Mouse (Mus musculus): ENCODE results near the gene Ugt1a7c. TPM values are rescaled to one million over a fixed set of nuclear protein-coding genes. Genes with fewer than 3 reads are reported as not detected.
"Not testable (repeated sequence)": the region's sequence is repeated elsewhere in the genome, so short reads cannot be mapped to it uniquely, and the experiment has no call there.

Gene Ugt1a7c
- polyA plus RNA-seq, 1 experiment from 2014 or later = 2.3 TPM

- H3K4me2 ChIP-seq; H3K9ac ChIP-seq; ATAC-seq (ENCODE audit: borderline replicate concordance, extremely low read depth, low FRiP score, low TSS enrichment); H3K27me3 ChIP-seq; H3K9me3 ChIP-seq; H3K36me3 ChIP-seq; H3K4me1 ChIP-seq; H3K27ac ChIP-seq; H3K4me3 ChIP-seq: not testable (repeated sequence)
- 69% methylated on average over 2 of the region's 2 CpGs for WGBS
These were observed 50.4 kb downstream of the Ugt1a7c start for GRCm38 (mm10) chr1:88145278-88145677.

GRCm38 (mm10) chr1:88150133-88150532 is 55.3 kb downstream of the Ugt1a7c start:
- not testable (repeated sequence) for H3K36me3 ChIP-seq; H3K9ac ChIP-seq; H3K4me3 ChIP-seq; H3K4me2 ChIP-seq; H3K27ac ChIP-seq; H3K27me3 ChIP-seq; ATAC-seq (ENCODE audit: borderline replicate concordance, extremely low read depth, low FRiP score, low TSS enrichment); H3K9me3 ChIP-seq; H3K4me1 ChIP-seq
- WGBS = 63% methylated on average over 2 of the region's 2 CpGs

- no peak for ATAC-seq (ENCODE audit: borderline replicate concordance, extremely low read depth, low FRiP score, low TSS enrichment)
- no peaks in the 10 kb centered on the region for H3K27me3 ChIP-seq
- H3K4me3 ChIP-seq = no peak overlapping the region
- no peaks in the 10 kb centered on the region for H3K9me3 ChIP-seq
- H3K9ac ChIP-seq = no peak overlapping the region
- WGBS = 73% methylated on average over 2 of the region's 2 CpGs
- H3K4me2 ChIP-seq = no peak overlapping the region
- H3K36me3 ChIP-seq = no peaks in the 10 kb centered on the region
- no peak overlapping the region for H3K27ac ChIP-seq
- H3K4me1 ChIP-seq = no peaks in the 10 kb centered on the region
These were observed 63.6 kb downstream of the Ugt1a7c start for GRCm38 (mm10) chr1:88158430-88158829.

GRCm38 (mm10) chr1:88165711-88166110 is 70.8 kb downstream of the Ugt1a7c start, which contains the start of gene Ugt1a5:
Gene Ugt1a5, plus strand, starts transcription at chr1:88166012.
- 69% methylated on average over 5 of the region's 5 CpGs for WGBS
- Histone ChIP-seq H3K27ac (no peak within 1 kb of the TSS), H3K27me3 (no peaks in the 10 kb centered on the region), H3K4me1 (no peaks in the 10 kb centered on the region), H3K9ac (no peak within 1 kb of the TSS), H3K4me3 (no peak within 1 kb of the TSS), H3K9me3 (no peaks in the 10 kb centered on the region), H3K36me3 (no peaks in the 10 kb centered on the region), H3K4me2 (no peak within 1 kb of the TSS)
- ATAC-seq (ENCODE audit: borderline replicate concordance, extremely low read depth, low FRiP score, low TSS enrichment) = no peak

GRCm38 (mm10) chr1:88172190-88172589 is 77.3 kb downstream of the Ugt1a7c start:
- not testable (repeated sequence) for H3K4me1 ChIP-seq; H3K27ac ChIP-seq; H3K9me3 ChIP-seq; H3K36me3 ChIP-seq; H3K4me2 ChIP-seq; H3K9ac ChIP-seq; H3K27me3 ChIP-seq; ATAC-seq (ENCODE audit: borderline replicate concordance, extremely low read depth, low FRiP score, low TSS enrichment); H3K4me3 ChIP-seq
- WGBS = 74% methylated on average over 7 of the region's 7 CpGs

GRCm38 (mm10) chr1:88179657-88180056 is 84.8 kb downstream of the Ugt1a7c start:
- Histone ChIP-seq H3K27me3 (no peaks in the 10 kb centered on the region), H3K9me3 (peaks cover 12% of the 10 kb centered on the region), H3K9ac (no peak overlapping the region), H3K4me1 (no peaks in the 10 kb centered on the region), H3K36me3 (no peaks in the 10 kb centered on the region), H3K4me2 (no peak overlapping the region), H3K27ac (no peak overlapping the region), H3K4me3 (no peak overlapping the region)
- 87% methylated on average over 1 of the region's 1 CpGs for WGBS
- ATAC-seq (ENCODE audit: borderline replicate concordance, extremely low read depth, low FRiP score, low TSS enrichment) = no peak

- Histone ChIP-seq H3K27ac (no peak overlapping the region), H3K36me3 (no peaks in the 10 kb centered on the region), H3K4me3 (no peak overlapping the region), H3K9ac (no peak overlapping the region), H3K9me3 (no peaks in the 10 kb centered on the region), H3K4me1 (no peaks in the 10 kb centered on the region), H3K27me3 (no peaks in the 10 kb centered on the region), H3K4me2 (no peak overlapping the region)
- WGBS = 90% methylated on average over 5 of the region's 5 CpGs
- no peak for ATAC-seq (ENCODE audit: borderline replicate concordance, extremely low read depth, low FRiP score, low TSS enrichment)
These were observed 91.6 kb downstream of the Ugt1a7c start for GRCm38 (mm10) chr1:88186325-88186935.

- H3K4me2 ChIP-seq = no peak overlapping the region
- 74% methylated on average over 3 of the region's 3 CpGs for WGBS
- no peaks in the 10 kb centered on the region for H3K9me3 ChIP-seq
- H3K9ac ChIP-seq = no peak overlapping the region
- no peak overlapping the region for H3K27ac ChIP-seq
- no peak for ATAC-seq (ENCODE audit: borderline replicate concordance, extremely low read depth, low FRiP score, low TSS enrichment)
- no peaks in the 10 kb centered on the region for H3K27me3 ChIP-seq
- H3K36me3 ChIP-seq = no peaks in the 10 kb centered on the region
- H3K4me1 ChIP-seq = no peaks in the 10 kb centered on the region
- no peak overlapping the region for H3K4me3 ChIP-seq
These were observed 97.3 kb downstream of the Ugt1a7c start for GRCm38 (mm10) chr1:88192136-88192535.

GRCm38 (mm10) chr1:88195687-88196086 is 100.8 kb downstream of the Ugt1a7c start:
- no peaks in the 10 kb centered on the region for H3K36me3 ChIP-seq
- H3K4me2 ChIP-seq = no peak overlapping the region
- 81% methylated on average over 1 of the region's 1 CpGs for WGBS
- no peak overlapping the region for H3K9ac ChIP-seq
- H3K27me3 ChIP-seq = no peaks in the 10 kb centered on the region
- H3K4me3 ChIP-seq = no peak overlapping the region
- H3K27ac ChIP-seq = no peak overlapping the region
- H3K9me3 ChIP-seq = no peaks in the 10 kb centered on the region
- H3K4me1 ChIP-seq = no peaks in the 10 kb centered on the region
- no peak for ATAC-seq (ENCODE audit: borderline replicate concordance, extremely low read depth, low FRiP score, low TSS enrichment)

GRCm38 (mm10) chr1:88197443-88197842 is 102.6 kb downstream of the Ugt1a7c start:
- WGBS = 63% methylated on average over 3 of the region's 3 CpGs
- Histone ChIP-seq H3K4me2 (no peak overlapping the region), H3K4me1 (no peaks in the 10 kb centered on the region), H3K4me3 (no peak overlapping the region), H3K9ac (no peak overlapping the region), H3K27ac (no peak overlapping the region), H3K36me3 (no peaks in the 10 kb centered on the region), H3K27me3 (no peaks in the 10 kb centered on the region), H3K9me3 (no peaks in the 10 kb centered on the region)
- ATAC-seq (ENCODE audit: borderline replicate concordance, extremely low read depth, low FRiP score, low TSS enrichment) = no peak

- H3K36me3 ChIP-seq = no peaks in the 10 kb centered on the region
- no peak overlapping the region for H3K4me3 ChIP-seq
- ATAC-seq (ENCODE audit: borderline replicate concordance, extremely low read depth, low FRiP score, low TSS enrichment) = no peak
- 54% methylated on average over 2 of the region's 2 CpGs for WGBS
- no peaks in the 10 kb centered on the region for H3K9me3 ChIP-seq
- H3K27ac ChIP-seq = no peak overlapping the region
- no peaks in the 10 kb centered on the region for H3K4me1 ChIP-seq
- H3K4me2 ChIP-seq = no peak overlapping the region
- no peak overlapping the region for H3K9ac ChIP-seq
- no peaks in the 10 kb centered on the region for H3K27me3 ChIP-seq
These were observed 105.1 kb downstream of the Ugt1a7c start for GRCm38 (mm10) chr1:88199996-88200395.

GRCm38 (mm10) chr1:88200456-88200855 is 105.6 kb downstream of the Ugt1a7c start, which contains the start of gene Ugt1a2:
Gene Ugt1a2, plus strand, starts transcription at chr1:88200601.
- no peak within 1 kb of the TSS for H3K4me3 ChIP-seq
- H3K4me2 ChIP-seq = no peak within 1 kb of the TSS
- no peaks in the 10 kb centered on the region for H3K9me3 ChIP-seq
- no peak for ATAC-seq (ENCODE audit: borderline replicate concordance, extremely low read depth, low FRiP score, low TSS enrichment)
- no peaks in the 10 kb centered on the region for H3K27me3 ChIP-seq
- H3K27ac ChIP-seq = no peak within 1 kb of the TSS
- 62% methylated on average over 7 of the region's 7 CpGs for WGBS
- no peak within 1 kb of the TSS for H3K9ac ChIP-seq
- no peaks in the 10 kb centered on the region for H3K4me1 ChIP-seq
- no peaks in the 10 kb centered on the region for H3K36me3 ChIP-seq

All from lung, embryonic 15.5 days (tissue).